Mouse (Mus musculus): ENCODE data around the gene Gm28048.

The Gm28048 gene

DNA sequence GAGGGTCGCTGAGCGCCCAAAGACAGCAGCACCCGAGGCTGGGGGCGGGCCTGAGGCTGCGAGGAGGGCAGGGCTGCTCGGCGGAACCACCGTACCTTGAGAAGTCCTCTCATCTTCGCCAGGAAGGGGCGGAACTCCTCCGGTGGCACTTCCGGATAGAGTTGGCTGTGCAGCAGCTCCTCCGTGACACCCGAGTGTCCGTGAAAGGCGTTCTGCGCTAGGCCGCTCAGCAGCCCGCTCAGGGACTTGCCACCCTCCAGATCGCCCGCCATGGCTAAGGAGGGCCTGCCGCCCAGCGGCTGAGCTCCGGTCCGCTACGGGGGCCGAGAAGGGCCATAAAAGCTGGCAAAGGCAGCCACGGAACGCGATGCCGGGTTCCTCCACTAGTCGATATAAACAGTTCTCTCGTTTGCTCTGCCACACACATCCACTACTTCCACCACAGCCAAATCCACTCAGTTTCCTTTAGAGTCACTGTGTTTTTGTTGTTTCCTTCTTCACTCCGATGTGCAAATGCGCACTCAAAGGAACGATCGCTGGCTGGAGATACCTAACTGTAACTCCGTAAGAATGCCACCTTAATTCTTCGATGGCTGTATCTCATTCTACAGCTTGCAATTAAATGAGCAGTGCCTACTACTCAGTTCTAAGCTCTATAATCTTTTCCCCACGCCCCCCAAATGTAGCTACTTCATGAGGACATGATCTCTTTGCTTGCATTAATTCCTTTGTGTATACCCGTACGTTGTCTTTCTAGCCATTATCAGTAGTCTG, at the start of gene Gm28048, which contains the start of gene Commd1:
Gene Gm28048 (minus strand): TSS at position 107 of the 774 bp plus-strand sequence.
Gene Commd1 (minus strand): TSS at position 399 of the 774 bp plus-strand sequence.
- DNase-seq (ENCODE audit: low spot score): peak; percentile 94

DNA sequence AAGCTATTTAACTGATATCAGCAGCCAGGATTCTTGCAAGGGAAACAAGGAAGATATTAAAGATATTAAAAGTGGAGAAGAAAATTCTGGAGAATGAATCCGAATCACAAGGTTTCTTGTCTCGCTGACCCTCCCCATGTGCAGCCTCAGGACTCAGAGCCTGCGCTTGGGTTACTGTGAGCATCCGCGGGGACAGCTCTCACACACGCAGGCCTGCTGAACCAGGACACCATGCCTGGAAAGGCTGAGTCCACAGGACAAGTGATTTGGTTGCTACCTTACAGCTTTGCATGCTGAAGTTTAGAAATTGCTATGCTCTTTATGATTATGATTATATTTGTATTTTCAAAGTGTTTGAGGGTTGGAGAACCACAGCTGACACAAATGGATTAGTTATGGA, 47.5 kb upstream of the Gm28048 start:
- no peak for DNase-seq (ENCODE audit: low spot score)

DNA sequence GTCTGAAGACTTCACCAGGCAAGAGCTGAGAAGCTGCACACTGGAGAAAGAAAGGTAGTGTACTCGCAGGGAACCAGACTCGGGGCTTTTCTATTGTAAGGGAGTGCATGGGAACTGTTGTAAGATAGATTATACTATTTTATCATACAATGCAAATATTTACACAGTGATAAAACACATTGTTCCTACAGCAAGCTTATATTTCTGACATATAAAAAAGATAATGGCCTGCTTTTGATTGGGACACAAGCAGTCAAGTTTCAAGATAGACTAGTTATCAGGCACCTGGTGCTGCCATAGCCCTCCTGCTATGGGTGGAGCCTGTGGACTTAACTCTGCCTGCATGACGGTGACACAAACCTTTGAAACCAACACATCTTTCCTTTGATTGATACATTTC, 47.1 kb upstream of the Gm28048 start:
- no peak for DNase-seq (ENCODE audit: low spot score)

DNA sequence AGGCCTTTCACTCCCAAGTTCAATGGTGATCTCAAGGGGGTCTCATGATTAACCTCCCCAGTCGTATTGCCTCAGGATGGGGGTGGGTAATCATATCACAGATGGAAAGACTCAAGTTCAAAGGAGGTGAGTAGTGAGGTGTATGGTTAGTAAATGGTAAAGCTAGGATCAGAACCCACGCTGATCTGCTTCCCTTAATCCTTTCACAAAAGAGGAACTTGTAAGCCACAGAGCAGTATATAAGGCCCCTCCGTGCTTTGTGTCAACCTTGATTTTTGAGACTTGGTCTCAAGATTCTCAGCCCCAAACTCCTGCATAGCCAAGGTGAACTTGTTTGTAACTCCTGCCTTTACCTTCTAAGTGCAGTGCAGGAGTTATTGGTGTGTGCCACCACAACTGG, 42.3 kb upstream of the Gm28048 start:
- no peak for DNase-seq (ENCODE audit: low spot score)

DNA sequence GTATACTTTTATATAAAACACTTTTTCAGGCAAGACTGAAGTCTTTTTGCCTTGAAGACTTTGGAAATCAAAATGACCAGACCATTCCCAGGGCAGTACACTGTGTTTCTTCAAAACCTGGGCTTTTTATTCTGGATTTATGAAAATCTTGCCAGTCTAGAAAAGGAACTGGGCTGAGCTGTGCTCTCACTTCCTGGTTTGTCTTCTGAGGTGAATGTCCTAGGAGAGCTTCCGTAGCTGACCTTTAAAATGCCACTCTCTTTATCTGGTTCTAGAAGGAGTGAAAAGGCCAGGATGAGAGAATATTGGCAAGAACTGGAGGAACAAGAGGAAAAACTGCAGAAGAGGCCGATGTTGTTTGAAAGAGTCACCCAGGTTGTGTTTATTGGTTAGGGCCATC, 41.3 kb upstream of the Gm28048 start:
- DNase-seq (ENCODE audit: low spot score): no peak

DNA sequence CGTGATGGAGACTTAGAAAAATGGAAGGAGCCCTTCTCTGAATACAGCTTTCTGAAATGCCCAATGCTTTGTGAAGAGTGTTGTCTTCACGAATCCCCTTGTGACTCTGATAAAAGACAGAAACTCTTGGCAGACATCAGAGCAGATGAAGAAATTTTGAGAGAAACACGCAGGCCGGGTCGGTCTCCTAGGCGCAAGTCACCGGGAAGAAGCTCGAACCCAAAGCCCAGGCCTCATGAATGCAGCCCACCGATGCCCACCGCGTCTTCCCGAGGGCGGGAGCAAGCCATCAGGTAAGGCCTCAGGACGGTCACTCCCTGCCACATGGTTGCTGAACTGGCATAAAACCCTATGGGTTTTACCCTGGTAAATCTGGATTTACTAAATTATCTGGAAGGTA, 39.0 kb upstream of the Gm28048 start:
- DNase-seq (ENCODE audit: low spot score): no peak

DNA sequence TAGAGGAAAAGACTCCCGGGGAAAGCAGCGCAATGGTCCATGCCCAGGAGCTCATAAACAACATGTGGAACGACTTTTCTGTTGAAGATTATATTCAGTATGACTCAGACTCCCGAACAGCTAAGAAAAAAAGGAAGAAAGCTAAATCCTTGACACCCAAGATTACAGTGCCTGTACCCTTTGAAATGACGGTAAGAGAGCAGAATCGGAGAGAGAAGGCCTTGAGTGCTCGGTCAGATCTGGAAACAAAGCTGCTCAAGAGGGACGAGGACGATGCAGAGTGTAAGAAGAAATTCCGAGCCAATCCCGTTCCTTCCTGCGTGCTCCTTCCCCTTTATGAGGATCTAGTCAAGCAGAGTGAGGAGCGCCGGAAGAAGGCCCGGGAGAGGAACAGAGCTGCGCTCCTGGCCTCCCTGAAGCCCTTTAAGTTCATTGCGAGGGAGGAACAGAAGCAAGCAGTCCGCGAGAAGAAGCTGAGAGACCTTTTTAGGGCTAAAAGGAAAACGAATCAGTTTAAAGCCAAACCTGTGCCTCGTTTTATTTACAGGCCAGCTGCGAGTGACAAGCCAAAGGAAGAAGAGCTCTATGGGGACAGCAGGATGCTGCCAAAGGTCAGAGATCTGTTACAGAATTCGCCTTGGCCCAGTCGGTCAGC, 38.4 kb upstream of the Gm28048 start:
- no peak for DNase-seq (ENCODE audit: low spot score)

DNA sequence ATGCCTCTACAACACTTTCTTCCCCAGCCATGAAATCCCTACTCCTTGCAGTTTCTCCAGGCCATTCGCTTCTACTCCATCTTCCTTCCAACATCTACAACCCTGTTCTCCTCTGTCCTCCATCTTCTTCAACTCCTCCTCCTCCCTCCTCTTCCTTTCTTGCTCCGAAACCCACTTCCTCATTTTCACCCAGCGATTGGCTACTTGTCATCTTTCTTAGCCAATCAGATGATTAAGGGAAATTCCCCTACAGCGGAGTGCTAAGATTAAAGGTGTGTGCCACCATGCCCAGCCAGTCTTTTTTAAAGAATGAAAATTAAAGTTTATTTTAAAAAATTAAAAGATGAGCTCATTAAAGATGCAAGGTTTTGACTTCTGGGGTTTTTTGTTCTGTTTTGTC, 36.1 kb upstream of the Gm28048 start:
- DNase-seq (ENCODE audit: low spot score): no peak

DNA sequence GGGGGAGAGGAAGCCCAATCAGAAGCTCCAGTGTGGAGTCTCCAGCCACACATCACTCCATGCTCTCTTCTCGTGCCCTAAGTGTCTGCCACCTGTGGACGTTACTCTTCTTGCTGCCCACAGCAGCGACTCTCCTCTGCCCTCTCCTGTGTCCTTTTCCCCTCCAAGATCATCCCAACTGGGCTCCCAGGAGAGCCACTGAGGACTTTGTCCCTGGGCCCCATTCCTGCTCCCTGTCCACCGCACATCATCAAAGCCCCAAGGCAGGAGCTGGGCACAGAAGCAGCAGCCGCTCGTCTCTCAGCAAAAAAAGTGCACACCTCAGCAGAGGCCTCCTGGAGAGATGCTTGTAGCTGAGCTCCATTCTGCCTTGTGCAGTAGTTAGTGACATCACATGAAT, 33.1 kb upstream of the Gm28048 start:
- DNase-seq (ENCODE audit: low spot score): no peak

DNA sequence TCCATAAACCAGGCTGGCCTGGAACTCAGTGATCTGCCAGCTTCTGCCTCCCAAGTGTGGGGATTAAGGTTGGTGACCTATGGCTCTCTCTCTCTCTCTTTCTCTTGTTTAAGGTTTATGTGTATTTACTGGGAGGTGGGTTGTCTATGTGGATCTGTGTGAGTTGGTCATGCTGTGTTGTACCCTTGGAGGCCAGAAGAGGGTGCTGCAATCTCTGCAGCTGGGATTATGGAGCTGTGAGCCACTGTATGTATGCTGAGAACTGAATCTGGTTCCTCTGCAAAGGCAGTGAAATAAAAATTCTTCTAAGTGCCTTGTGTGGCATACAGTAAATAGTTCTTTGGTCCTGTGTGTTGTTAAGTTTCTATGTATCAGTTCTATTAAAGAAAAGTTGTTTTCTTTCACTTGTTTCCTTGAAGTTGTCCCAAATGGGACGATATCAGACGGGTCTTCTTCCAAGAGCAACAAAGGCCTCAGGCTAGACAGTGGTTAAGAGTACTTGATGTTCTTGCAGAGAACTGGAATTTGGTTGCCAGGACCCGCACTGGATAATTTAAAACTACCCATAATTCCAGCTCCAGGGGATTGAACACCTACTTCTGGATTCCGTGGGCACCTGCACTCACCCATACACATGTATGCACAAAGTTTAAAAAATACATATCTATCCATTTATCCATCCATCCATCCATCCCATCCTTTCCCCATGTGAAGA, 31.8 kb upstream of the Gm28048 start:
- DNase-seq (ENCODE audit: low spot score): no peak

DNA sequence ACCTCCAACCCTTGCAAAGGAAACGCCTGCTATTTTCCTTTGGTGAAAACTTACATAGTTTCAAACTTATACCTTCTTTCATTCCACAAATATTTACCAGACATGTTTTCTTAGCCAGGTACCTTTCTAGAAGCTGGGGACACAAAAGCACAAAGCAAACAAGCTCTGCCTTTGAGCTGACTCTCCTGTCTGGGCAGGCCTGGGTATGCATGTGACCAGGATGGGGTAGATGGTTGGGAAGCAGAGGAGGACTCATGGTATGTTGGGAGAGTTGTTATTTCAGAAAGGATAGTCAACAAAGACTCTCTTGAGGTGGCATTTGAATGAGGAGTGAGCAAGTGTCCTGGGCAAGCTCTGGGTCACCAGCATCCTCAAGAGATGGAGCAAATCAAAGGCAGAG, 31.2 kb upstream of the Gm28048 start:
- DNase-seq (ENCODE audit: low spot score): no peak

DNA sequence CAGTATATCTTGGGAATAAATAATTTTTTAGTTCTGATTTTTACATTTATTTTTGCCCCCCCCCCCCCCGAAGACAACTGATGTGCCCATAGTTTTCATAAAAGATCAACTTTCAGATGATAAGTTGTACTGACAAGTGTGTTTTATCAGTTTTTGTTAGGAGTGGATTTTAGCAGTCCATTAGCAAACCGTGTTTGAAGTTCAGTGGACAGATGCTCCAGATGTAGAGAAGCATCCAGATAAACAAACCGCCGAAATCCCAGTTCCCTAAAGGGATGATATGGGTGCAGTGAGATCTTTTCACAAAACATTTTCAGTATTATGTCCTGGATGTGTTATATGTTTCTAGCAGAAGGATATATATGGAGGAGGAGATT, 26.9 kb upstream of the Gm28048 start:
- DNase-seq (ENCODE audit: low spot score): no peak

DNA sequence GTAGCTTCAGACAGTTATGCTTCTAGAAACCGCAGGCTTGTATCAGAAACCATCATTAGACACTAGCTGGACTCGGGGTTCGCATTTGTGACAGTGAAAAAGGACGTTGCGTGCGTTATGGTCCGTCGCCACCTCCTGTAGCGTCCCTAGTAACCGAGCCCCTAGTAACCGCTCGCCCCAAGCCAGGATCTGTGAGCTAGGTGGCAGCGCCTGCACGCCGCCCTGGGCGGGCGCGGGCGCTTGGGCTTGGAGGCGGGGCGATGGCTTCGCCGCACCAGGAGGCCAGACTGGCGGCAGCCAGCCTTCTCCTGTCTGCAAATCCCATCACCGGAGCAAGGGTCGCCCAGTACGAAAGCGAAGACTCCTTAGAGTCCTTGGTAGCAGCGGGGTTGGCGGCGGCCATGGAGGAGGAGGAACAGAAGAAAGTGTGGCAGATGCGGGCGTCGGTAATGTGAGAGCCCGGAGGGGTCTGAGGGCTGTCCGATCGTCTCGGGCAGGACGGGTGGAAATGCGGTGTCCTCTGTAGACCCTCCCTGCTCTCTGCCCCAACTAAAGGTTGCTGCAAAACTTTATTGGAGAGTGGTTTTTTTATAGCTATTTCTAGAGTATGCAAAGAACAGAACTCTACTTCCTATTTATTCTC, 26.4 kb upstream of the Gm28048 start:
- peak; percentile 84 for DNase-seq (ENCODE audit: low spot score)

DNA sequence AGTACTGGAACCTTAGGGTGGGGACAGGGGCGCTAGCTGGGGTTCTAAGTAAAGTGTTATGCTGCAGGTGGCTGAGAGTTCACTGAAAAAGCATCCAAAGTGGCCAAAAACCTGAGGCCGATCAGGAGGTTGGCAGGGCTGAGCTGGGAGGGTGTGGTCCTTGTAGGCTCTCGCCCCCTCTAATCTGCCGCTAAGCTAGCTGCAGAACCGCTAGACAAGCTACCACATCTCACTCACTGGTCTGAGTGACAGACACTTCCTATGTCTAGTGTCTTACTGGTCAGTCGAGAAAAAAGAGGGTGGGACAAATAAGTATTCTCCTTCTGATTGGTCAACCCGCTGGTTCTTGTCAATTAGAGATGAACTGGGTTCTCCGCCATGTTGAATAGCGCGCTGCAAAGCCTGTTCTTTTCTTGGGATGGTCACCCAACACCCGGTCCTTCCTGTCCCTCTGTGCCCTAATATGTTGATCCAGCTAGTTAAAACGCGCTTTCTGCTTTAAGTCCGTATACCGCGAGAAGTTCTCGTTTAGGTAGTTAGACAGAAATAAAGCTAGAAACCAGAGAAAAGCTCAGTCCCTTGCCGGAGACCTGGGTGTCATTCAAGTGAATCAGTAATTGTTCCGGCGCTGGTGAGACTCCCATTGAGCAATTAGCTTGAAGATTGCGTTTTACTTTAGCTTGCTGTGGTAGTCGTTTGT, 25.7 kb upstream of the Gm28048 start, which contains the start of gene Fam161a:
Gene Fam161a (plus strand): TSS at position 51 of the 700 bp plus-strand sequence.
- DNase-seq (ENCODE audit: low spot score): peak; percentile 92

DNA sequence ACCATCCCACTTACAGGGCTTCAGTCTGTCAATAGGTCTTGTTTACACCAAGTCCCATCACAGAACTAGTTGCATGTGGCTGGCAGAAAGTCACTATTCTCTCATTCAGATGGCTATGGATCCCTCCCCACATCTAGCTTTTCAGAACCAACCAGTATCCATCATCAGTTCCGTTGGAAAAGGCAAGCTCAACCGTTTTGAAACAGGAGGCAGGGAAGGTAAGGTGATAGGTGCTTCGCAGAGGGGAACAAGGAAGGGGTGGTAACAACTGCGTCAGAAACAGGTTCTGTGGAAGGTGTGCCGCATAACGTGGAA, 25.2 kb upstream of the Gm28048 start:
- DNase-seq (ENCODE audit: low spot score): no peak

DNA sequence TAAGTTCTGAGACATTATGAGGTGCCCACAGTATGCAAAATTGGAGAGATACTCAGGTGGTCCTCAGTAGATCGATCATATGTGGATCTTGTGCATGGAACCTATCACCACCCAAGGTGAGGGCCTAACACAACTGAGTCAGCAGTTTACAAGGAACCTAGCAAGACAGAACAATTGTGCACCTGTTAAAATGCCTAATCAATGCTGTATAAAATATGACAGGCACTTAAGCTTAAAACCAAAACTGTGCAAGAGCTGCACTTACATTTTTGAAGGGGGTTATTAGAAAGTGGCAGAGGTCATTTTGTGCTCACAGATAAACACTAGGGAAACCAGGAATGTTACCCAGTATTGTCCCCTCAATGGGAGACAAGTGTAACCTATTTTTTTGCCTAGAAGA, 23.4 kb upstream of the Gm28048 start:
- DNase-seq (ENCODE audit: low spot score): no peak

DNA sequence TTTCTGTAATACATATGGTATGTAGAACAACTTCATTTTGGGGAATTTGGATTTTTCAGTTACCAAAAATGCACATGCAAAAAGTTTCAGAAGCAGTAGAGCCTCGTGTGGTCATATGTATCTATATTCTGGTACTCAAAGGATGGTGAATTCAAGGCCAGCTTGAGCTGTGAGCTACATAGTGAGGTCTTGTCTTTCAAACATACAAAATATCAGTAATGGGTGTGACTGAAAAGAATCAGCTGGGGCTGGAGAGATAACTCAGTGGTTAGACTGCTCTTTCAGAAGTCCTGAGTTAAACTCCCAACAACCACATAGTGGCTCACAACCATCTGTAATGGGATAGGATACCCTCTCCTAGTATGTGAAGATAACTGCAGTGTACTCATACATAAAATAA, 16.4 kb upstream of the Gm28048 start:
- DNase-seq (ENCODE audit: low spot score): no peak

DNA sequence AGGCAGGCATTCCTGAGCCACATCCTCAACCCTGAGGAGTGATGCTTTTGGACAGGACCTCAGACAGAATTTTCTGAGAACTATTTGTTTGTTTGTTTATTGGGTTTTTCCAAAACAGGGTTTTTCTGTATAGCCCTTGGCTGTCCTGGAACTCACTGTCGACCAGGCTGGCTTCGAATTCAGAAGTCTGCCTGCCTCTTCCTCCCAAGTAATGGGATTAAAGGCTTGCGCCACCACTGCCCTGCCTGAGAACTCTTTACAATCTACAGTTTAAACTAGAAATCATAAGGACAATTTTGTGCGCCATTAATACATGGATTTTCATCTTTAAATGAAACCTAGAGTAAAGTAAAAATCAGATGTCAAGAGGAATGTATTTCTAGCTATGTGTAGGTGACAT, 13.6 kb upstream of the Gm28048 start:
- no peak for DNase-seq (ENCODE audit: low spot score)

DNA sequence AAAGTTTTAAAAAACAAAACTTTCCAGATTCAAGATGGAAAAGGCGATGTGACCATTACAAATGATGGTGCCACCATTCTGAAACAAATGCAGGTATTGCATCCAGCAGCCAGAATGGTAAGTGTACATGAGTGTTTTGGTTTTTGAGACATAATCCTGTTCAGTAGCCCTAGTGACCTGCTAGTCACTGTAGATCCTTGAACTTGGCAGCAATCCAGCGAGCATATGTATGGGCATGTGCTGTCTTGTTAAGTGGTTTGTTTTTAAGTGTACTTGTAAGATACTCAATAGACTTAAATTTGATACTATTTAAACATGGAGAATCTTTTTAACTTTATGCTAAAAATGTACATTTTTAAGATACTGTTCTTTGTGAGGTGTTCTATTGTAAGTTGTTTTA, 12.4 kb upstream of the Gm28048 start:
- DNase-seq (ENCODE audit: low spot score): no peak

DNA sequence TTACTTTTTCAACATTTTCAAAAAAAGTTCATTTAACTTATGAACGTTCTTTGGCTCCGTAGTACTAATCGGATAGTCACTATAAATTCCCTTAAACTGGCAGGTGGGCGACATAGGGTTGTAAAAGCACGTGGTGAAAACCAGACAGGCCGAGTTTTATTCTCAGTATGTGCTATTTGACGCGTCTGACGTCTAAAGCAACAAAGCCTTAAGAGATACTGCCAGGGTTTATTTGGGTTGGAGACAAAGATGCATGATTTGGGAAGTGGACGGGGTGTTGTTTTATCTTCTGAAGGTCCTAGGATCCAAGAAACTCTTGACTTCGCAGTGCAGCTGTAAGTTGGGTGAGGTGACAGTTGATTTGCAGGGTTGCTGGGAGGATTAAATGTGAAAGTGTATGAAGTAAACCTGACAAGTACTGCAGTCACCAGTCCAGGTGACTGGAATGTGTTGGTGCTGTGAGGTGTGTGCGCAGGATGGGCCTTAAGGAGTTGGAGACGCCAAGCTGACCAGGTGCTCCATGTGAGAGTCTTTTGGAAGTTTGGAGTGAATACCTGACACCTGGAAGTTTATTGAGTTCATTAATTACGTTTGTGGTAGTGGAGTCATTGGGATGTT, 9.4 kb upstream of the Gm28048 start:
- no peak for DNase-seq (ENCODE audit: low spot score)

DNA sequence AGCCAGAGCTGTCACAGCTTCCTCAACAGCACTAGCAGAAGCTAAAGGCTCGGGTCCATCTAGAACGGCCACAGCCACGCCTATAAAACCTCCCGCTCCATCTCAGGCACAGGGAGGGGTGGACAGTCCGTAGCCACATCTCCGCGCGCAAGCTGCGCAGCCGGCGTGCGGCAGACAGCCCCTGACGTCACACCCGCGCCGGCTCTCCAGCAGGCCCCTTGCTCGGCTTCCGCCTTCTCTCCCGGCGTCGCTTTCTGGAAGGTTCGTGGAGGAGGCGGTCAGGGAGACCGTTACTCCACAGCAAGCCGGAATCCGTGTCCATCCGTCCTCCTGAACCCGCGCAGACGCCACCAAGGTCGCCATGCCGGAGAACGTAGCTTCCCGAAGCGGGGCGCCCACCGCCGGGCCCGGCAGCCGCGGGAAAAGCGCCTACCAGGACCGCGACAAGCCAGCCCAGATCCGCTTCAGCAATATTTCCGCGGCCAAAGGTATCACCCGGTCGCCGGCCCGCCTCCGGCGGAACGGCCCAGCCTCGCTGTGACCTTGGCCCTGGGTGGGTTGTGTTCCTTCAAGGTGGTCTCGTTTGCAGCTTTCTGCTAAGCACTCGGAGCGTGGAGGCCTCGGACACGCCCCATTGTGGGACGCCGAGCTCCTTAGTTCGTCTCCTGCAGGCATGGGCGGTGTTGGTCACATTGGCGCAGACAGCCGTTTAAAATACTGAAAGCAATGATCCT, 8.7 kb upstream of the Gm28048 start, which contains the start of gene Cct4:
Gene Cct4 (plus strand): TSS at position 127 of the 734 bp plus-strand sequence.
- DNase-seq (ENCODE audit: low spot score): peak; percentile 92

Data from layer of hippocampus, adult 11-12 months (tissue).